Mouse (Mus musculus) limb, embryonic 10.5 days (tissue): ENCODE measurements around the gene Tlx3. TPM values are rescaled to one million over a fixed set of nuclear protein-coding genes. Genes with fewer than 3 reads are reported as not detected.

Experiments used
- DNase-seq: peaks from one replicate; pipeline ENCODE4 v3.0.0-alpha.2; 2017; ENCODE audit warnings: low spot score
- H3K27ac ChIP-seq: fragments of 300-500 bp; sonication (generic); 2 replicates; pipeline ENCODE4 v1.5.1; 2016; ENCODE audit warnings: mild to moderate bottlenecking
- H3K27me3 ChIP-seq: fragments of 300-500 bp; sonication (generic); 2 replicates; pipeline ENCODE4 v1.6.1; 2016; ENCODE audit warnings: low read depth, mild to moderate bottlenecking; ENCODE audit not compliant: poor library complexity, severe bottlenecking
- H3K36me3 ChIP-seq: fragments of 300-500 bp; sonication (generic); 2 replicates; pipeline ENCODE4 v1.6.1; 2016; ENCODE audit warnings: mild to moderate bottlenecking, moderate library complexity
- H3K4me1 ChIP-seq: fragments of 300-500 bp; sonication (generic); 2 replicates; pipeline ENCODE4 v1.6.1; 2016
- H3K4me3 ChIP-seq: fragments of 300-500 bp; sonication (generic); 2 replicates; pipeline ENCODE4 v1.5.1; 2016; ENCODE audit warnings: mild to moderate bottlenecking, moderate library complexity
- H3K9me3 ChIP-seq: fragments of 300-500 bp; sonication (generic); replicated peaks from 2 replicates; pipeline ENCODE4 v1.6.1; 2016; ENCODE audit warnings: mild to moderate bottlenecking
- WGBS: fragments of 180-500 bp; shearing (Covaris S2); methylation state at CpG from one replicate; pipeline ENCODE4 v1.1.7; 2016; 5-methylcytosine and 5-hydroxymethylcytosine counted together
- polyA plus RNA-seq: library from polyadenylated mRNA; unstranded; fragments of >200 nt; fragmentation: Nextera tagmentation; extraction: Ambion mirVana; gene quantifications from 2 replicates; pipeline ENCODE4 v1.2.1, GENCODE M21; 2016

Tlx3 gene
- polyA plus RNA-seq, 1 experiment from 2014 or later, result not detected

DNA sequence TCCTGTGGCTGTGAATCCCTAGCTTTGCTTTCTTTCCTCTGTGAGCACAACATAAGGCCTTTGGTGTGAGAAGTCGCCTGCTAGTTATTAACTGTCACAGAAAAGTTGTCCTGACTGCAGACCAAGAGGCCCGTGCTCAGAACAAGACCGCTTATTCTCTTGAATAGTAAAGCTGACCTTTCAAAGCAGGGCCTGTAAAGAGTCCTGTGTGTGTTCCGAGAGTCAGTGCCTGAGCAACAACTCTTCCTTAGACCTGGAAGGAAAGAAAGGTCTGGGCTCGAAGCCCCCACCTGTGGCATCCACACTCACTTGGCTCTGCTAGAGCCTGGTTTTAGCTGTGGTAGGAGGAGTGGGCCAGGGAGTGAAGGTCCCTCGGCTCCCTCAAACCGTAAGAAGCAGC lies 8.3 kb downstream of the Tlx3 start:
- H3K27me3 ChIP-seq, result peaks cover 99% of the 10 kb centered on the region
- H3K4me3 ChIP-seq, result no peak overlapping the region
- no peak overlapping the region for H3K27ac ChIP-seq
- no peaks in the 10 kb centered on the region for H3K9me3 ChIP-seq
- peaks cover 23% of the 10 kb centered on the region for H3K4me1 ChIP-seq
- WGBS, result 18% methylated on average over 7 of the region's 7 CpGs
- H3K36me3 ChIP-seq, result no peaks in the 10 kb centered on the region
- DNase-seq, result no peak

DNA sequence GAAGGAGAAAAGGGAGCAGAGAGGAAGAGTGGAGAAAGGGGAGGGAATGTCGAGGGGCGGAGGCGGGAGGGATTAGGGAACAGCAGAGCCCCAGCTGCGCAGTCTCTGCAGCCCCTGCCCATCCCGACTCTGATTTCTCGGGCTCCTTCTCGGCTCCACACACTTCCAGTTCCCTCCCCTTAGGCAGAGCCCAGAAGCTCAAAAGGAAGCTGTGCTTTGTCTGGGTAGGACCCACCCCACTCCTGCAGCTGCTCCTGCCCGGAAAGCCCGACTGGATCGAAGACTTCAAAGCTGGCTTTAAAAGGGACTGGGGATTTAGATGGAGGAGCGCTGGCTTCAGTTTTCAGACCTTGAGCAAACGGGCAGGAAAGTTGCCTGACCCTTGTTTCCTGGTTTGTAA lies 9.7 kb downstream of the Tlx3 start:
- Histone ChIP-seq H3K36me3 (no peaks in the 10 kb centered on the region), H3K27me3 (peaks cover 88% of the 10 kb centered on the region), H3K4me3 (peak overlapping the region; percentile 28), H3K9me3 (no peaks in the 10 kb centered on the region), H3K4me1 (peaks cover 17% of the 10 kb centered on the region), H3K27ac (no peak overlapping the region; the same call in 1 of the 2 replicates)
- 0% methylated on average over 12 of the region's 12 CpGs for WGBS
- peak; percentile 53 for DNase-seq

DNA sequence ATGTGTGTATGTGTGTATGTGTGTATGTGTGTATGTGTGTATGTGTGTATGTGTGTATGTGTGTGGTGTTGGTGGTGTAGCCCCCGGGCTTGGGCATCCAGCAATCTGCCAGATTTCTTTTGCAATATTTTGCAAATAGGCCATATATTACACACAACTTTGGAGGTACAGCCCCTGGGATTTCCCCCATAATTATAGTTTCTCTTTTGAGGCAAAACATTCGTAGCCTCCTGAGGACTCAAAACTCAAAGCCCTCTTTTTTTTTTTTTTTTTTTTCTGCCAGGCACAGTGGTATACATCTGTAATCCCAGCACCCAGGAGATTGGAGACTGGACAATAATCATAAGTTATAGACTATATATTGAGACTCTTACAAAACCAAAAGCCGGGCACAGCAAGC lies 21.6 kb downstream of the Tlx3 start:
- peaks cover 50% of the 10 kb centered on the region for H3K27me3 ChIP-seq
- WGBS, result 85% methylated on average over 3 of the region's 3 CpGs
- no peak for DNase-seq
- peaks cover 15% of the 10 kb centered on the region for H3K4me1 ChIP-seq
- H3K4me3 ChIP-seq, result no peak overlapping the region
- H3K36me3 ChIP-seq, result no peaks in the 10 kb centered on the region
- no peak overlapping the region for H3K27ac ChIP-seq
- no peaks in the 10 kb centered on the region for H3K9me3 ChIP-seq

DNA sequence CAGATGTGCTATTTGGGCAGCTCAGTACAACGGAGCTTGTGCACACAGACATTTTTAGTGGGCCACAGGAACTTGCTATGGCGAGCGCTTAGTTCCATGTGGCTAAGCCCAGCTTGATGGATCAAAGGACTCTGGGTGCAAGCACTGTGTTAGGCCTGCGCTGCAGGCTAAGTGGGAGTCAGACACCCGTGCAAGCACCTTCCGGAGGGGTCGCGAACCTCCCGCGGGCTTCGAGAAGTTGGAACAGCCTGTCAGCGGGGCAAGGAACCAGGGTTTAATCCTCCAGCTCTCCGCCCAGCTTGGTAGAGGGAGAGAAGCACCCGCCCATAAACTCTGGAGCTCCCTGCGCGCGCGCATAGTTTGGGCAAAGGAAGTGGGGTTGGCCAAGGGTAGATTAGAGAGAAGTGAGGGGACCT lies 22.7 kb downstream of the Tlx3 start:
- no peaks in the 10 kb centered on the region for H3K36me3 ChIP-seq
- peak; percentile 63 for DNase-seq
- 0 out of 2 replicates have a peak overlapping the region, but pooled peaks have one; percentile 37 for H3K27ac ChIP-seq
- peaks cover 58% of the 10 kb centered on the region for H3K27me3 ChIP-seq
- no peaks in the 10 kb centered on the region for H3K9me3 ChIP-seq
- WGBS, result under 1% methylated on average over 18 of the region's 18 CpGs
- peaks cover 15% of the 10 kb centered on the region for H3K4me1 ChIP-seq
- H3K4me3 ChIP-seq, result peak overlapping the region; percentile 47

DNA sequence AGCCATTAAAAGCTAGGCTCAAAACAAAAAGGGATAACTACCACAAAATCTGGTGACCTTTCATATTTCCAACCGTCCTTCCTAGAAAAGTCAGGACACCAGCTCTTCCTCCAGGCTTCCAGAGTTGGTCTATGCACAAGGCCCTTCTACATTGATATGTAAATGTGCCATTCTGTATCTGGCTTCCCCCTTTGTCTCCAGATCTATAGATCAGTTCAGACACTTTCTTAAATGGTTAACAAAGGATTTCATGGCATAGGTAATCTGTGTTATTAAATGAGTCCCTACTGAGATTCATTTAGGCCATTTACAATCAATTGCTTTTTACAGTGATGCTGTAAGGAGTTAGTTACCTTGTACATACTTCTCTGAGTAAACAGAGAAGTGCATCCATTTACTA lies 23.6 kb downstream of the Tlx3 start:
- H3K4me3 ChIP-seq, result no peak overlapping the region
- no peaks in the 10 kb centered on the region for H3K9me3 ChIP-seq
- peaks cover 65% of the 10 kb centered on the region for H3K27me3 ChIP-seq
- WGBS, result 67% methylated on average over 1 of the region's 1 CpGs
- peaks cover 15% of the 10 kb centered on the region for H3K4me1 ChIP-seq
- no peaks in the 10 kb centered on the region for H3K36me3 ChIP-seq
- H3K27ac ChIP-seq, result no peak overlapping the region
- DNase-seq, result no peak

DNA sequence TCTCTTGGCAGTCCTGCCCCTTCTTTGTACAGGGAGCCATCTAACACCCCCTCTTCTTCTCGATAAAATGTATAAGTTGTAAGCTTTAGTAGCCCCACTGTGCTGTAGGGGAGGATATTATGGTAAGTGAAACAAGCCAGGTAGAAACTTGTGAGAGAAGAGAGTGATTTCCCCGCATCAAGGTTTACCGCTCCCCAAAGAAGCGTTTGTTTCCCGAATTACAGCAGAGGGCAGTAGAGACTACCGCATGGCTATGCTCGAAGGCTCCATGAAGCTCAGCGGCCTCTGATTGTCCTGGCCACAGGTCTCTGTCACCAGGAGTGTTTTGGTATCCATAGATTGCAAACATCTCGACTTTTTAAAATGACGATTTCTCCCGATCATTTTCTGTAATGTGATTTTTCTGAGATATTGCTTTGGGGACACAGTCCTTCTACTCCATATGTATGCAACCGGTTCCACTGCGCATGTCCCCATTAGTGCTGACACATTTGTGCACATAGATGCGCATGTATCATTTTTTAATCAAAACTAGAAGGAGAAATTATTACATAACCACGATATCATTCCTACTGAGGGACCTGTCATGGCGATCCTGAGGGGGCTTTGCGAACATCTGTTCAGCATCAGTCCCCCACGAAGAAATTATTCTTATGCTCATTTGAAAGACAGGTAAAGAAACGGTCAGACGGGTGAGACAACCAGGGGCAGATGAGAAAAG lies 26.7 kb downstream of the Tlx3 start:
- Histone ChIP-seq H3K27me3 (peaks cover 64% of the 10 kb centered on the region), H3K4me3 (no peak overlapping the region), H3K4me1 (peaks cover 15% of the 10 kb centered on the region), H3K9me3 (no peaks in the 10 kb centered on the region), H3K36me3 (no peaks in the 10 kb centered on the region), H3K27ac (no peak overlapping the region)
- WGBS, result 32% methylated on average over 20 of the region's 20 CpGs
- DNase-seq, result peak; percentile 63

DNA sequence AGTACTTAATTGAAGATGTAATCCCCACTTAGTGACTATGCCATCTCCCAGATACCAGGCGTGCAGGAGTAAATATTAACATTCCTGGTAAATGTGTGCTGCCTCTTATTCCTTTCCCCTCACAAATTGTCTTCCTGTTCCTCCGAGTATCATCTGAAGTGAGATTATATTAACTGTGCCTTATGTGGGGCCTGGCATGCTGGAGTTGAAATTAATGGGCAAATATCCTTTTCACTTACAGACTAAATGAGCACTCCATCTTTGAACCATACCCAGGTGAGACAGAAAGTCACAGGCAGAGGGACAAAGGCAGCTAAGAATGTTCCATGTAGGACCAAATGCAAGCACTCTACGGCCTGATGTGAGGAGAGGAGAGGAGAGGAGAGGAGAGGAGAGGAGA lies 27.6 kb downstream of the Tlx3 start:
- DNase-seq, result no peak
- H3K4me1 ChIP-seq, result peaks cover 10% of the 10 kb centered on the region
- H3K27ac ChIP-seq, result no peak overlapping the region
- peaks cover 55% of the 10 kb centered on the region for H3K27me3 ChIP-seq
- WGBS, result 72% methylated on average over 3 of the region's 3 CpGs
- no peak overlapping the region for H3K4me3 ChIP-seq
- no peaks in the 10 kb centered on the region for H3K36me3 ChIP-seq
- no peaks in the 10 kb centered on the region for H3K9me3 ChIP-seq

DNA sequence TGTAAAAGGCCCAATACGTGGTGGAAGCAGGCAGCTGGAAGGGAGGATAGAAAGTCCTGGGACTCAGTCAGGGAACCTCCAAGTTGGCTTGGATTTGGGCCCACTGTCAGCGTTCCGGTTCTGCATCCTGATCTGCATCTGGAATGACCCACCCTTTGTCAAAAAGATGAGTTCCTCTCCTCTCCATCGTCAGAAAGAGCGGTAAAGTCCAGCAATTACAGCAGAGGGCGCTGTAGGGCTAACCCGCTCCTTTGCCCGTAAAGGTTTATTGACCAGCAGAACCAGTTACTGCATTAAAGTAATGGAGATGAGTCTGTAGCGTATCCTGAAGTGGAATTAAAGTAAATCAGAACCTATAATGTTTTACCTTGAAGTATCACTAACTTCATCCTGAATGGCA lies 32.9 kb downstream of the Tlx3 start:
- peaks cover 5% of the 10 kb centered on the region for H3K27me3 ChIP-seq
- 13% methylated on average over 9 of the region's 9 CpGs for WGBS
- DNase-seq, result peak; percentile 63

DNA sequence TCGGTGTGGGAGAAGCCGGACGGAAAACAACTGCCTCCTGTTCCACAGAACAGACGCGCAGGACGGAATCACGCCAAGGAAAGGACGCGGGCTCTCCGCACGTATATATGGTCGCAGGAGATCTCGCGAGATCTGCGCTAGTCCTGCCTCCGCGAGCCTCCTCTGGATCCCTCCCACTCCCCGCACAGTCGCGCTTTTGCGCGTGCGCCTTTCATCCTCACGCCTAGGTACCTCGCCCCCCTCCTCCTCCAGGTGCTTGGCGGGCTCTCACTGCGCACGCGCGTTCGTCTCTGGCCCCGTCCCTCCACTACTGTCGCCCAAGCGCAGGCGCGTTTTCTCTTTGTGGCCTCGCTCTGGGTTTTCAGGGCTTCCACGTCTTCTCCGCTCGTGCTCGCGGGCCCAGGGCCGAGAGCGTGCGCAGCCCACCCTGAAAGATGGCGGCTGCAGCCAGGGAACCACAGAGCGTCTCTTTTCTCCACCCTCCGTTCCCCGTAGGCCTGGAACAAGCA lies 40.3 kb downstream of the Tlx3 start, which contains the start of gene Npm1:
Gene Npm1, minus strand, starts transcription at position 209 of the 509 bp plus-strand sequence.
- WGBS, result 3% methylated on average over 49 of the region's 49 CpGs
- H3K27me3 ChIP-seq, result no peaks in the 10 kb centered on the region
- peak; percentile 100 for DNase-seq
- H3K36me3 ChIP-seq, result peaks cover 39% of the 10 kb centered on the region
- peak within 1 kb of the TSS; percentile 97 for H3K27ac ChIP-seq
- peaks cover 13% of the 10 kb centered on the region for H3K4me1 ChIP-seq
- H3K9me3 ChIP-seq, result no peaks in the 10 kb centered on the region
- peak within 1 kb of the TSS; percentile 91 for H3K4me3 ChIP-seq

More for the DNA sequence above, 32.9 kb downstream of the Tlx3 start:
- Histone ChIP-seq H3K9me3 (no peaks in the 10 kb centered on the region), H3K4me3 (no peak overlapping the region), H3K4me1 (no peaks in the 10 kb centered on the region), H3K36me3 (no peaks in the 10 kb centered on the region), H3K27ac (no peak overlapping the region)

DNA sequence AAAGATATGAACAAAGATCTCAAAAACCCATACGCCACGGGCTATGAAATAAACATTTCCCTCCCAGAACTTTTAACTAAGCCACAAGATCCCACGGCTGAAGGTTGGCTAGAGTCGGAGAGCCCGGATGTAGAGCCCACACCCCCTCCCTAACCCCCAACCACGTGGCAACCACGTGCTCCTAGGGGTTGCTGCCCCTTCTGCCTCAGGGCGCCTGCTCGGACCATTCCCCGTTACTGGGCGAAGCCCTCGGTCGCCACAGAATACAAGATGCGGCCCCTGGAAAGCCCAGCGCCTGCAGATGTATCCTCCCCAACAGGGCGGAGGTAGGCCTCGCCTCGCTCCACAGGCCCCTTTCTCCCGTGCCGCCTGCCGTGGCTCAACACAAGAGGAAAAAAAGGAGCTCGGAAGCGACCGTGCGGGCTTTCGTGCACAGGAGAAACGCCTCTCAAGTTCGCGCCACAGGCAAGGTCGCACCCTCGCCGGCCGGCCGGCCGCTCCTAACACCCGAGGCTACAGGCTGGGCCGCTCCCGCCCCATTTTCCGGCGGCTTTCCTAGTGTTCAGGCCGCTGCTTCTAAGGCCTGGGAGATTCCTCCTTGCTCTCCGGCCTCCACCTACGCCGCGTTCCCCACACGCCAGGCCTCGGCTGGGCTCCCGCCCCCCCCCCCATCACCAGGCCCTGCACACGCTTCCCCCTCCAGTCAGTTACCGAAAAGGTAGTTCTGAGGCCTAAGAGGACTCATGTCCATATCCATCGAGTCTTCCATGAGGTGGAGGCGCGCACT lies 41.0 kb downstream of the Tlx3 start:
- Histone ChIP-seq H3K27ac (peak overlapping the region; percentile 97), H3K36me3 (peaks cover 46% of the 10 kb centered on the region), H3K9me3 (no peaks in the 10 kb centered on the region), H3K4me3 (peak overlapping the region; percentile 91), H3K27me3 (no peaks in the 10 kb centered on the region), H3K4me1 (peaks cover 13% of the 10 kb centered on the region)
- DNase-seq, result peak; percentile 88
- 2% methylated on average over 52 of the region's 53 CpGs for whole genome bisulfite sequencing

DNA sequence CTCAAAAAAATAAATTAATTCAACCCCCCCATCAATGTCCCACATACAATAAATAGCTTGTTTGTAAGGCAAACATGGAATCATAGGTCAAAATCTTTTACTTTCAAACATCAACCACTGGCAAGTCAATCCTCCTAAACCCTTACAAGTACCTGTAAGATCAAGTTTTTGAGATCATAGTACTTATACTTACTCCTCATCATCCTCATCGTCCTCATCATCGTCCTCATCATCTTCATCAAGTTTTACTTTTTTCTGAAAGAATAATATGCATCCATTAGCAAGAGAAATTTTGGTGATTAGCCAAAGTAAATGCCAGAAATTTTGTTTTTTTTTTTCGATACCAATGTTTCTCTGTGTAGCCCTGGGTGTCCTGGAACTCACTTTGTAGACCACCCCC lies 43.6 kb downstream of the Tlx3 start:
- peaks cover 72% of the 10 kb centered on the region for H3K36me3 ChIP-seq

DNA sequence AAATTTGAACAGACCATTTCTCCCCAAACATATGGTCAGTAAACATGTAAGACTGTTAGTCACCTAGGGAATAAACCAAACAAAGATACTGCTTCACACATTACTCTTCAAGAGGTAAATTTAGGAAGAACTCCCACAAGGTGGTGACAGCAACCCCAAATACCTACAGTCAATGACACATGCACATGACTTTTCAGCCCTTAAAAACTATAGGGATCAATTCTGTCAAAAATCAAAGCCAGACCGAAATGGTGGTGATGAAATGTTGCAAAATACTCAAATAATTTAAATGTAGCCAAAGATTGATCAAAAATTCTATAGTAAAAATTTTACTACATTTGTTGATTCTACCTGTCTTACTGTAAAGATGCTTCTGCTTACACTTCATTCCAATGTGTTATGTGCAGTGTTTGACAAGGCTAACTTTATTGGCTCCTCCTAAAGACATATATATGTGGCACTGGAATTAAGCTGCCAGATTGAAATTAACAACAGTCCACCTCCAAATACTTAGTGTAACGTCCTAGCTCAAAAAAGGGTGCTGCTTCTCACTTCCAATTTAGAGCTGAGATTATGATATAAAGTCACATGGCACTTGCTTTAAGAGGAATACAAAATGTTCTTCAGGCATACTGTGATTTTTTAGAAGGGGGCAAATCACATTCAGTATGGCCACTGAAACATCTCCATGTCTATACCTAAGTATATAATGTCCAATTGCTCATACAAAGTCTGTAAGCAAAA lies 45.8 kb downstream of the Tlx3 start:
- peaks cover 93% of the 10 kb centered on the region for H3K36me3 ChIP-seq
- no peak overlapping the region for H3K27ac ChIP-seq
- H3K27me3 ChIP-seq, result no peaks in the 10 kb centered on the region
- H3K9me3 ChIP-seq, result no peaks in the 10 kb centered on the region
- H3K4me3 ChIP-seq, result no peak overlapping the region
- 74% methylated on average over 2 of the region's 2 CpGs for WGBS
- H3K4me1 ChIP-seq, result peaks cover 6% of the 10 kb centered on the region
- no peak for DNase-seq

More for the DNA sequence above, 43.6 kb downstream of the Tlx3 start:
- no peaks in the 10 kb centered on the region for H3K27me3 ChIP-seq
- H3K4me3 ChIP-seq, result 0 out of 2 replicates have a peak overlapping the region, but pooled peaks have one; percentile 10
- no peak overlapping the region for H3K27ac ChIP-seq
- peaks cover 13% of the 10 kb centered on the region for H3K4me1 ChIP-seq
- 91% methylated on average over 3 of the region's 3 CpGs for WGBS
- H3K9me3 ChIP-seq, result no peaks in the 10 kb centered on the region
- DNase-seq, result no peak
